Mouse (Mus musculus) T-helper 1 cell (primary cell): ENCODE measurements around the gene Gpr162.
"Not testable (repeated sequence)": the region's sequence is repeated elsewhere in the genome, so short reads cannot be mapped to it uniquely, and the experiment has no call there.

Experiments used
- in situ Hi-C: fragments of 300-600 bp; cut with MboI, MseI; formaldehyde crosslinking; loops from one replicate; pipeline ENCODE4 v1.15.1; 2025; ENCODE audit warnings: high pct_unique_total_duplicates

Gene Gpr162

GRCm38 (mm10) chr6:124840241-124841167 lies 23.3 kb downstream of the Gpr162 start, which contains the start of gene Gnb3:
Gene Gnb3 (minus strand): TSS chr6:124840275.
- in situ Hi-C loops: no loop called here

GRCm38 (mm10) chr6:124839805-124840204 lies 24.0 kb downstream of the Gpr162 start:
- in situ Hi-C loops: no loop called here

GRCm38 (mm10) chr6:124836411-124836810 lies 27.4 kb downstream of the Gpr162 start:
- in situ Hi-C loops: no loop called here

- in situ Hi-C loops: no loop called here
Observed at GRCm38 (mm10) chr6:124835531-124835930, 28.3 kb downstream of the Gpr162 start.

- in situ Hi-C loops: no loop called here
Observed at GRCm38 (mm10) chr6:124834512-124835081, 29.2 kb downstream of the Gpr162 start.

- in situ Hi-C loops: no loop called here
Observed at GRCm38 (mm10) chr6:124831649-124832048, 32.1 kb downstream of the Gpr162 start.

- in situ Hi-C loops: not testable (repeated sequence)
Observed at GRCm38 (mm10) chr6:124831199-124831598, 32.6 kb downstream of the Gpr162 start.

GRCm38 (mm10) chr6:124829799-124830700 lies 33.7 kb downstream of the Gpr162 start:
- in situ Hi-C loops: no loop called here

- in situ Hi-C loops: no loop called here
Observed at GRCm38 (mm10) chr6:124828868-124829798, 34.6 kb downstream of the Gpr162 start, which contains the start of the genes Usp5 and Cdca3. Gene Usp5 (minus strand): TSS chr6:124829484. Gene Cdca3 (plus strand): TSS chr6:124829547.

GRCm38 (mm10) chr6:124828101-124828592 lies 35.6 kb downstream of the Gpr162 start:
- in situ Hi-C loops: no loop called here

- in situ Hi-C loops: no loop called here
Observed at GRCm38 (mm10) chr6:124822049-124822448, 41.7 kb downstream of the Gpr162 start.

- in situ Hi-C loops: no loop called here
Observed at GRCm38 (mm10) chr6:124820891-124821290, 42.9 kb downstream of the Gpr162 start.

- in situ Hi-C loops: no loop called here
Observed at GRCm38 (mm10) chr6:124817971-124818370, 45.8 kb downstream of the Gpr162 start.

GRCm38 (mm10) chr6:124817563-124817962 lies 46.2 kb downstream of the Gpr162 start:
- in situ Hi-C loops: no loop called here

- in situ Hi-C loops: no loop called here
Observed at GRCm38 (mm10) chr6:124817125-124817524, 46.7 kb downstream of the Gpr162 start.

GRCm38 (mm10) chr6:124816611-124817010 lies 47.2 kb downstream of the Gpr162 start:
- in situ Hi-C loops: no loop called here

GRCm38 (mm10) chr6:124814858-124815774 lies 48.7 kb downstream of the Gpr162 start:
- in situ Hi-C loops: no loop called here

GRCm38 (mm10) chr6:124814448-124814847 lies 49.3 kb downstream of the Gpr162 start:
- in situ Hi-C loops: no loop called here

GRCm38 (mm10) chr6:124813933-124814332 lies 49.9 kb downstream of the Gpr162 start, which contains the start of gene Tpi1:
Gene Tpi1 (minus strand): TSS chr6:124814296.
- in situ Hi-C loops: no loop called here
